Mouse (Mus musculus) megakaryocyte-erythroid progenitor cell, adult 5-6 weeks (primary cell): ENCODE results near the gene Olfr904. TPM values are rescaled to one million over a fixed set of nuclear protein-coding genes. Genes with fewer than 3 reads are reported as not detected.
"Not testable (repeated sequence)": the region's sequence is repeated elsewhere in the genome, so short reads cannot be mapped to it uniquely, and the experiment has no call there.

Experiments used
- ATAC-seq: replicated peaks from 2 replicates; pipeline ENCODE4 v1.8.0; 2016; ENCODE audit warnings: mild to moderate bottlenecking, inconsistent platforms; ENCODE audit not compliant: severe bottlenecking, poor library complexity, low FRiP score, low TSS enrichment
- total RNA-seq, 2 experiments: library from RNA; stranded (forward) in 1 of 2; stranded (reverse) in 1 of 2; fragments of 200-1000, 215-1000 nt in 1 of 2; fragments of >200 nt in 1 of 2; fragmentation: Nextera tagmentation in 1 of 2; gene quantifications; 2 replicates each; pipeline ENCODE4 v1.2.3; 2014 to 2017

The Olfr904 gene
- total RNA-seq (2014; fragmentation: Nextera tagmentation) (not detected in 2 replicates), total RNA-seq (2017) (not detected in 2 replicates)

DNA sequence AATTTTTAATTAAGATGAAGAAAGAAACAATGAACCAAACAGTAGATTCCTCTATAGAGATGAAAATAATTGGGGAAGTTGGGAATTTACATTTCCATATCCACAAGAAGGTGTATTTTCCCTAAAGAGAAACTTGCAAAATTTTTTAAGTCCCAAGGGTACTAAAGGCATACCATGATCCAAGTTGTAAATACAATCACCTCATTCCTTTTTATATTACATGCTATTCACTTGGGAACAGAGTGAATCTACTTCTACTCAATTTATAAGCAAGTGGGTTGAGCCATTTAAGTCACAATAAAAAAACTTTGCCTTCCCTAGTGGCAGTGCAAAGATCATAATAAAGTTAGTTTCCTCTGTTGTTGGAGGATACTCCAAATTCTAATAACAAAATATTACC lies at the start of gene Olfr904:
Olfr904 (plus strand) TSS at position 301 of the 400 bp plus-strand sequence.
- ATAC-seq: no peak

DNA sequence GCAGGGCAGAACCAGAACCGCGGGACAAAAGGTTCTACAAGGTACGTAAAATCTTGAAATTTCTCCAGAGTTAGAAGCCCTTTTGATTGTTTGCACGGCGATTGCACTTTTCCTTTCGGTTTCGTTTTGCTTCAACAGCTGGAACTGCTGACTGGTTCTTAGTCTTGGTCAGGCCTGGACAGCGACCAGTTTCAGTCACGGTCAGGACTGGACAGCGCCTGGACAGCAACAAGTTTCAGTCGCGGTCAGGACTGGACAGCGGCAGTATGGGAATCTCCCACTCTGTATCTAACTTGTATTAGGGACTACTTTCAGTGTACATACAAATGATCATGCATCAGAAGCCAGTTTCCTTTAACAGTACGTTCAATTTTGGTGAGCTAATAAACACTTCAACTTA lies 49.4 kb upstream of the Olfr904 start:
- not testable (repeated sequence) for ATAC-seq

DNA sequence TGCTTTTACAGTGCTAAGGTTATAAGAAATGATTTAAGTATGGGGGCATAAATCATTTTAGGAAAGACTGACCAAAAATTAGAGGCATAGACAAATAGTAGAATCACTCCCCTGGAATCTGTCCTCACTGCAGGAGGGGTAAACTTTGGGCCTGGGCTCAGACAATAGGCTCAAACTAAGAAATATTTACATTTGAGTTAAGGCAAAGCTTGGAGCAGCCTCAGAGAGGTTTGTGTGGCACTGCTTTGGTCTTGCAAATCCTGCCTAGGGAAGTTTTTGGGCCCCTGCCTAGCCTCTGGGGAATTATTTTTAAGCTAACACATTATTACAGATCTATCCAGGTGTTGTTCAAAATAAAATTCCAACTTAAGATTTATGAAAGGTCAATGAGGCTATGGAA lies 39.1 kb upstream of the Olfr904 start:
- ATAC-seq: no peak

- ATAC-seq: no peak
Observed at GRCm38 (mm10) chr9:38427026-38427425, 35.9 kb upstream of the Olfr904 start.

GRCm38 (mm10) chr9:38429155-38429554 lies 33.8 kb upstream of the Olfr904 start, which contains the start of gene Olfr901:
Gene Olfr901 (plus strand): TSS chr9:38429455.
- no peak for ATAC-seq

GRCm38 (mm10) chr9:38447352-38447751 lies 15.6 kb upstream of the Olfr904 start, which contains the start of gene Olfr902:
Gene Olfr902 (plus strand): TSS chr9:38447652.
- no peak for ATAC-seq

GRCm38 (mm10) chr9:38470807-38471206 lies 7.9 kb downstream of the Olfr904 start, which contains the start of gene Olfr905:
Gene Olfr905 (plus strand): TSS chr9:38471107.
- ATAC-seq: no peak

GRCm38 (mm10) chr9:38486785-38487184 lies 23.8 kb downstream of the Olfr904 start, which contains the start of gene Olfr906:
Gene Olfr906 (plus strand): TSS chr9:38487085.
- ATAC-seq: no peak

DNA sequence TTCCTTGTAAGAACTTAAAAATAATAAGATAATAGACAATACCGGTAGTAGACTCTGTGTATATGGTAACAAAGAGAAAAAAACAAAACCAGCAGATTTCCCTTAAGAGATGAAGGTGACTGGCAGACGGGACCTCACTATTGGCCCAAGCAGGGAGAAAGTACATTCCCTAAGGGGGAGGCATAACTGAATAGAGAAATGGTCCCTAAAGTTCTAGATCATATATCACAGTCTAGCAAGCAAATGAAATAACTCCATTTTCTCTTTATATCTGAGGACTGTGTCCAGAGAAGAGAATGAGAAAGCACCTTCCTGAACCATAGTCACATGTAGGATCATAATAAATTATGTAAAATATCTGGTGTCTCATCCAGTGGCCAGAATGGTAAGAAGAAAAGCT lies 32.6 kb downstream of the Olfr904 start, which contains the start of gene Olfr907:
Olfr907 (plus strand) TSS at position 301 of the 400 bp plus-strand sequence.
- ATAC-seq: no peak

GRCm38 (mm10) chr9:38512353-38512752 lies 49.4 kb downstream of the Olfr904 start:
- no peak for ATAC-seq

Other genes with a start within 250 kb of the Olfr904 start
- not detected in 2 replicates for gene Olfr894, start 245.1 kb upstream of the Olfr904 start, total RNA-seq (2014; fragmentation: Nextera tagmentation)
- not detected in 2 replicates for gene Olfr894, start 245.1 kb upstream of the Olfr904 start, total RNA-seq (2017)
- not detected in 2 replicates for gene Olfr143, start 210.4 kb upstream of the Olfr904 start, total RNA-seq (2014; fragmentation: Nextera tagmentation)
- gene Olfr143, start 210.4 kb upstream of the Olfr904 start, total RNA-seq (2017): not detected in 2 replicates
- not detected in 2 replicates for gene Olfr895, start 195.3 kb upstream of the Olfr904 start, total RNA-seq (2014; fragmentation: Nextera tagmentation)
- not detected in 2 replicates for gene Olfr895, start 195.3 kb upstream of the Olfr904 start, total RNA-seq (2017)
- gene Olfr896-ps1, start 172.0 kb upstream of the Olfr904 start, total RNA-seq (2014; fragmentation: Nextera tagmentation): not detected in 2 replicates
- not detected in 2 replicates for gene Olfr896-ps1, start 172.0 kb upstream of the Olfr904 start, total RNA-seq (2017)
- not detected in 2 replicates for gene Olfr25, start 134.1 kb upstream of the Olfr904 start, total RNA-seq (2014; fragmentation: Nextera tagmentation)
- not detected in 2 replicates for gene Olfr25, start 134.1 kb upstream of the Olfr904 start, total RNA-seq (2017)
- gene Olfr898, start 114.7 kb upstream of the Olfr904 start, total RNA-seq (2014; fragmentation: Nextera tagmentation): not detected in 2 replicates
- gene Olfr898, start 114.7 kb upstream of the Olfr904 start, total RNA-seq (2017): not detected in 2 replicates
- not detected in 2 replicates for gene Olfr250, start 96.2 kb upstream of the Olfr904 start, total RNA-seq (2014; fragmentation: Nextera tagmentation)
- gene Olfr250, start 96.2 kb upstream of the Olfr904 start, total RNA-seq (2017): not detected in 2 replicates
- not detected in 2 replicates for gene Olfr251, start 86.1 kb upstream of the Olfr904 start, total RNA-seq (2014; fragmentation: Nextera tagmentation)
- not detected in 2 replicates for gene Olfr251, start 86.1 kb upstream of the Olfr904 start, total RNA-seq (2017)
- not detected in 2 replicates for gene Olfr147, start 61.4 kb upstream of the Olfr904 start, total RNA-seq (2014; fragmentation: Nextera tagmentation)
- not detected in 2 replicates for gene Olfr147, start 61.4 kb upstream of the Olfr904 start, total RNA-seq (2017)
- not detected in 2 replicates for gene Olfr901, start 33.7 kb upstream of the Olfr904 start, total RNA-seq (2014; fragmentation: Nextera tagmentation)
- not detected in 2 replicates for gene Olfr901, start 33.7 kb upstream of the Olfr904 start, total RNA-seq (2017)
- gene Olfr902, start 15.5 kb upstream of the Olfr904 start, total RNA-seq (2014; fragmentation: Nextera tagmentation): not detected in 2 replicates
- not detected in 2 replicates for gene Olfr902, start 15.5 kb upstream of the Olfr904 start, total RNA-seq (2017)
- not detected in 2 replicates for gene Olfr905, start 8.0 kb downstream of the Olfr904 start, total RNA-seq (2014; fragmentation: Nextera tagmentation)
- gene Olfr905, start 8.0 kb downstream of the Olfr904 start, total RNA-seq (2017): not detected in 2 replicates
- not detected in 2 replicates for gene Olfr906, start 23.9 kb downstream of the Olfr904 start, total RNA-seq (2014; fragmentation: Nextera tagmentation)
- not detected in 2 replicates for gene Olfr906, start 23.9 kb downstream of the Olfr904 start, total RNA-seq (2017)
- gene Olfr907, start 32.7 kb downstream of the Olfr904 start, total RNA-seq (2014; fragmentation: Nextera tagmentation): not detected in 2 replicates
- not detected in 2 replicates for gene Olfr907, start 32.7 kb downstream of the Olfr904 start, total RNA-seq (2017)
- gene Olfr911-ps1, start 58.4 kb downstream of the Olfr904 start, total RNA-seq (2014; fragmentation: Nextera tagmentation): not detected in 2 replicates
- gene Olfr911-ps1, start 58.4 kb downstream of the Olfr904 start, total RNA-seq (2017): not detected in 2 replicates
- gene Olfr910, start 74.7 kb downstream of the Olfr904 start, total RNA-seq (2014; fragmentation: Nextera tagmentation): not detected in 2 replicates
- gene Olfr910, start 74.7 kb downstream of the Olfr904 start, total RNA-seq (2017): not detected in 2 replicates
- not detected in 2 replicates for gene Olfr912, start 117.0 kb downstream of the Olfr904 start, total RNA-seq (2014; fragmentation: Nextera tagmentation)
- gene Olfr912, start 117.0 kb downstream of the Olfr904 start, total RNA-seq (2017): not detected in 2 replicates
- not detected in 2 replicates for gene Olfr913, start 129.6 kb downstream of the Olfr904 start, total RNA-seq (2014; fragmentation: Nextera tagmentation)
- not detected in 2 replicates for gene Olfr913, start 129.6 kb downstream of the Olfr904 start, total RNA-seq (2017)
- gene Olfr914, start 142.0 kb downstream of the Olfr904 start, total RNA-seq (2014; fragmentation: Nextera tagmentation): not detected in 2 replicates
- gene Olfr914, start 142.0 kb downstream of the Olfr904 start, total RNA-seq (2017): not detected in 2 replicates
- gene Olfr916, start 196.7 kb downstream of the Olfr904 start, total RNA-seq (2014; fragmentation: Nextera tagmentation): not detected in 2 replicates
- gene Olfr916, start 196.7 kb downstream of the Olfr904 start, total RNA-seq (2017): not detected in 2 replicates
- gene Olfr917, start 202.7 kb downstream of the Olfr904 start, total RNA-seq (2014; fragmentation: Nextera tagmentation): not detected in 2 replicates
- gene Olfr917, start 202.7 kb downstream of the Olfr904 start, total RNA-seq (2017): not detected in 2 replicates
- not detected in 2 replicates for gene Olfr918, start 211.5 kb downstream of the Olfr904 start, total RNA-seq (2014; fragmentation: Nextera tagmentation)
- gene Olfr918, start 211.5 kb downstream of the Olfr904 start, total RNA-seq (2017): not detected in 2 replicates
- not detected in 2 replicates for gene Olfr919, start 240.5 kb downstream of the Olfr904 start, total RNA-seq (2014; fragmentation: Nextera tagmentation)
- not detected in 2 replicates for gene Olfr919, start 240.5 kb downstream of the Olfr904 start, total RNA-seq (2017)